20 mouse cellular contexts compared by ENCODE assay signal in the genomic region with DNA sequence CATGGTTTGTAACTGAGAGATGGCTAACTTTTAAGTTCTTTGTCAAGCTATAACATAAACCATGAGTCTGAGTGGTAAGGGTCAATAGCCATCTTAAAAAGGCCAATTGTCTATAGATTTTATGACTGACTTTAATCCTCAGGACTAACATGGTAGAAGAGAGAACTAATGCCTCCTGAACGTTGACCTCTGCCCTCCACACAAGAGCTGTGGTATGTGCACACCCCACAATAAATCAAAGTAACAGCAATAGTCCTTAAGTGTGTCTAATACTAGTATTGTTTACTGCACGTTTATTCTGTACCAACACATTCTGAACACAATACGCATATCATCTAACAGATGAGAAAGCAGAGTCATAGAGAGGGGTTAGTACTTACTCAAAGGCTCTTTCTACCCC.
"Had no signal": no experiment of that assay in that cellular context is flagged by ENCODE, and none has a peak within 500 bp of the region (broad histone marks: within the 10 kb centered on the region; RNA-seq: fewer than 3 reads in every experiment).

No protein-coding gene starts in this region.

- H3K9ac ChIP-seq: limb, embryonic 13.5 days; liver, embryonic 12.5 days; liver, embryonic 15.5 days had no signal

- H3K4me2 ChIP-seq: limb, embryonic 13.5 days; liver, embryonic 12.5 days; liver, embryonic 15.5 days had no signal

- H3K27me3 ChIP-seq: limb, embryonic 13.5 days; liver, embryonic 12.5 days; liver, embryonic 15.5 days had no signal

- H3K4me1 ChIP-seq: limb, embryonic 13.5 days; liver, embryonic 12.5 days; liver, embryonic 15.5 days had no signal

- H3K36me3 ChIP-seq: limb, embryonic 13.5 days; liver, embryonic 12.5 days; liver, embryonic 15.5 days had no signal

- H3K27ac ChIP-seq: kidney, postnatal 0 days; layer of hippocampus, adult 2 months; limb, embryonic 13.5 days; liver, embryonic 12.5 days; liver, embryonic 15.5 days; stomach, postnatal 0 days had no signal

- H3K9me3 ChIP-seq: limb, embryonic 13.5 days; liver, embryonic 12.5 days; liver, embryonic 15.5 days had no signal

- ATAC-seq: liver, embryonic 12.5 days had no signal

- H3K4me3 ChIP-seq: layer of hippocampus, adult 2 months; limb, embryonic 13.5 days; liver, embryonic 12.5 days; liver, embryonic 15.5 days had no signal

- DNase-seq: kidney, adult 2 months; kidney, postnatal 25 days; layer of hippocampus, adult 9-11 months; liver; lung, adult 2 months; lung, postnatal 14 days; lung, postnatal 4 days; midbrain, embryonic 14.5 days; right cerebral cortex, adult 18-20 months; right cerebral cortex, postnatal 14 days; right cerebral cortex, postnatal 4 days; thymus, adult 2 months; thymus, postnatal 14 days; thymus, postnatal 4 days had no signal
